Mouse (Mus musculus): ENCODE measurements around the gene Sept5. TPM values are rescaled to one million over a fixed set of nuclear protein-coding genes. Genes with fewer than 3 reads are reported as not detected.

The Sept5 gene
- polyA plus RNA-seq, 1 experiment from 2014 or later = 45.5 TPM

GRCm38 (mm10) chr16:18605705-18606104 is 24.0 kb downstream of the Sept5 start:
- Histone ChIP-seq H3K4me3 (no peak overlapping the region), H3K4me2 (replicated peaks) (no peak overlapping the region), H3K27ac (no peak overlapping the region), H3K36me3 (no peaks in the 10 kb centered on the region), H3K4me1 (peaks cover 30% of the 10 kb centered on the region; the same call in 1 of the 2 replicates), H3K27me3 (0 out of 2 replicates have a peak, but pooled peaks cover 8% of the 10 kb centered on the region), H3K9ac (no peak overlapping the region), H3K9me3 (no peaks in the 10 kb centered on the region)
- ATAC-seq (ENCODE audit: insufficient number of reproducible peaks, insufficient read depth, low FRiP score, low TSS enrichment) = no peak
- 71% methylated on average over 5 of the region's 5 CpGs for WGBS

- Histone ChIP-seq H3K36me3 (no peaks in the 10 kb centered on the region), H3K4me1 (peaks cover 30% of the 10 kb centered on the region; the same call in 1 of the 2 replicates), H3K27ac (no peak overlapping the region), H3K9me3 (no peaks in the 10 kb centered on the region), H3K27me3 (0 out of 2 replicates have a peak, but pooled peaks cover 8% of the 10 kb centered on the region), H3K4me3 (no peak overlapping the region), H3K4me2 (replicated peaks) (no peak overlapping the region), H3K9ac (no peak overlapping the region)
- WGBS = 55% methylated on average over 8 of the region's 8 CpGs
- no peak for ATAC-seq (ENCODE audit: insufficient number of reproducible peaks, insufficient read depth, low FRiP score, low TSS enrichment)
Observed at GRCm38 (mm10) chr16:18604267-18604701, 25.5 kb downstream of the Sept5 start.

GRCm38 (mm10) chr16:18601447-18601846 is 28.3 kb downstream of the Sept5 start:
- H3K4me2 ChIP-seq (replicated peaks) = no peak overlapping the region
- 56% methylated on average over 7 of the region's 7 CpGs for WGBS
- no peak overlapping the region for H3K4me3 ChIP-seq
- H3K9me3 ChIP-seq = no peaks in the 10 kb centered on the region
- peaks cover 24% of the 10 kb centered on the region; the same call in 1 of the 2 replicates for H3K4me1 ChIP-seq
- peak overlapping the region; percentile 46; the same call in 1 of the 2 replicates for H3K27ac ChIP-seq
- H3K27me3 ChIP-seq = no peaks in the 10 kb centered on the region
- H3K36me3 ChIP-seq = no peaks in the 10 kb centered on the region
- no peak overlapping the region for H3K9ac ChIP-seq
- ATAC-seq (ENCODE audit: insufficient number of reproducible peaks, insufficient read depth, low FRiP score, low TSS enrichment) = no peak

GRCm38 (mm10) chr16:18598006-18598405 is 31.7 kb downstream of the Sept5 start:
- Histone ChIP-seq H3K9ac (no peak overlapping the region), H3K4me3 (no peak overlapping the region), H3K9me3 (no peaks in the 10 kb centered on the region), H3K27ac (no peak overlapping the region), H3K36me3 (no peaks in the 10 kb centered on the region), H3K4me2 (replicated peaks) (no peak overlapping the region), H3K27me3 (peaks cover 15% of the 10 kb centered on the region), H3K4me1 (peaks cover 19% of the 10 kb centered on the region; the same call in 1 of the 2 replicates)
- 76% methylated on average over 3 of the region's 3 CpGs for WGBS
- no peak for ATAC-seq (ENCODE audit: insufficient number of reproducible peaks, insufficient read depth, low FRiP score, low TSS enrichment)

GRCm38 (mm10) chr16:18596255-18596654 is 33.5 kb downstream of the Sept5 start:
- Histone ChIP-seq H3K27me3 (peaks cover 31% of the 10 kb centered on the region), H3K4me2 (replicated peaks) (no peak overlapping the region), H3K36me3 (no peaks in the 10 kb centered on the region), H3K4me1 (peaks cover 16% of the 10 kb centered on the region; the same call in 1 of the 2 replicates), H3K9ac (no peak overlapping the region), H3K9me3 (no peaks in the 10 kb centered on the region), H3K27ac (no peak overlapping the region), H3K4me3 (no peak overlapping the region)
- no peak for ATAC-seq (ENCODE audit: insufficient number of reproducible peaks, insufficient read depth, low FRiP score, low TSS enrichment)
- WGBS = 35% methylated on average over 5 of the region's 5 CpGs

GRCm38 (mm10) chr16:18593930-18594329 is 35.8 kb downstream of the Sept5 start:
- Histone ChIP-seq H3K27ac (no peak overlapping the region), H3K4me3 (no peak overlapping the region), H3K4me2 (replicated peaks) (no peak overlapping the region), H3K4me1 (peaks cover 20% of the 10 kb centered on the region; the same call in 1 of the 2 replicates), H3K27me3 (peaks cover 54% of the 10 kb centered on the region), H3K9ac (no peak overlapping the region), H3K36me3 (no peaks in the 10 kb centered on the region), H3K9me3 (no peaks in the 10 kb centered on the region)
- no peak for ATAC-seq (ENCODE audit: insufficient number of reproducible peaks, insufficient read depth, low FRiP score, low TSS enrichment)
- WGBS = 61% methylated on average over 2 of the region's 2 CpGs

GRCm38 (mm10) chr16:18591047-18592018 is 38.4 kb downstream of the Sept5 start:
- Histone ChIP-seq H3K4me1 (peaks cover 26% of the 10 kb centered on the region), H3K9me3 (no peaks in the 10 kb centered on the region), H3K4me2 (replicated peaks) (peak overlapping the region; percentile 48), H3K4me3 (peak overlapping the region; percentile 25), H3K27ac (no peak overlapping the region), H3K36me3 (no peaks in the 10 kb centered on the region), H3K9ac (peak overlapping the region; percentile 3; the same call in 1 of the 2 replicates), H3K27me3 (peaks cover 79% of the 10 kb centered on the region)
- 1% methylated on average over 59 of the region's 59 CpGs for WGBS
- no peak for ATAC-seq (ENCODE audit: insufficient number of reproducible peaks, insufficient read depth, low FRiP score, low TSS enrichment)

GRCm38 (mm10) chr16:18589804-18590790 is 39.7 kb downstream of the Sept5 start, which contains the start of gene Tbx1:
TSS of gene Tbx1 (minus strand) at chr16:18590671.
- 2% methylated on average over 48 of the region's 48 CpGs for WGBS
- Histone ChIP-seq H3K27me3 (peaks cover 90% of the 10 kb centered on the region), H3K4me1 (peaks cover 28% of the 10 kb centered on the region), H3K36me3 (no peaks in the 10 kb centered on the region), H3K9me3 (no peaks in the 10 kb centered on the region), H3K4me2 (replicated peaks) (peak within 1 kb of the TSS; percentile 48), H3K9ac (peak within 1 kb of the TSS; percentile 3; the same call in 1 of the 2 replicates), H3K4me3 (peak within 1 kb of the TSS; percentile 25), H3K27ac (no peak within 1 kb of the TSS)
- ATAC-seq (ENCODE audit: insufficient number of reproducible peaks, insufficient read depth, low FRiP score, low TSS enrichment) = no peak

- peak overlapping the region; percentile 82 for H3K4me2 ChIP-seq (replicated peaks)
- no peaks in the 10 kb centered on the region for H3K9me3 ChIP-seq
- no peak overlapping the region for H3K9ac ChIP-seq
- H3K27me3 ChIP-seq = peaks cover 96% of the 10 kb centered on the region
- ATAC-seq (ENCODE audit: insufficient number of reproducible peaks, insufficient read depth, low FRiP score, low TSS enrichment) = no peak
- 19% methylated on average over 9 of the region's 9 CpGs for WGBS
- no peaks in the 10 kb centered on the region for H3K36me3 ChIP-seq
- H3K4me1 ChIP-seq = peaks cover 28% of the 10 kb centered on the region
- H3K4me3 ChIP-seq = 0 out of 2 replicates have a peak overlapping the region, but pooled peaks have one; percentile 53
- H3K27ac ChIP-seq = no peak overlapping the region
Observed at GRCm38 (mm10) chr16:18589080-18589621, 40.6 kb downstream of the Sept5 start.

- H3K4me2 ChIP-seq (replicated peaks) = peak overlapping the region; percentile 82
- WGBS = 4% methylated on average over 31 of the region's 31 CpGs
- no peak for ATAC-seq (ENCODE audit: insufficient number of reproducible peaks, insufficient read depth, low FRiP score, low TSS enrichment)
- peaks cover 28% of the 10 kb centered on the region for H3K4me1 ChIP-seq
- H3K4me3 ChIP-seq = peak overlapping the region; percentile 53; the same call in 1 of the 2 replicates
- peak overlapping the region; percentile 25; the same call in 1 of the 2 replicates for H3K9ac ChIP-seq
- peaks cover 97% of the 10 kb centered on the region for H3K27me3 ChIP-seq
- H3K27ac ChIP-seq = 0 out of 2 replicates have a peak overlapping the region, but pooled peaks have one; percentile 54
- no peaks in the 10 kb centered on the region for H3K9me3 ChIP-seq
- H3K36me3 ChIP-seq = no peaks in the 10 kb centered on the region
Observed at GRCm38 (mm10) chr16:18588738-18589055, 41.1 kb downstream of the Sept5 start.

Data from embryonic facial prominence, embryonic 12.5 days (tissue).